Mouse (Mus musculus): ENCODE measurements around the gene Fstl4.

The Fstl4 gene

DNA sequence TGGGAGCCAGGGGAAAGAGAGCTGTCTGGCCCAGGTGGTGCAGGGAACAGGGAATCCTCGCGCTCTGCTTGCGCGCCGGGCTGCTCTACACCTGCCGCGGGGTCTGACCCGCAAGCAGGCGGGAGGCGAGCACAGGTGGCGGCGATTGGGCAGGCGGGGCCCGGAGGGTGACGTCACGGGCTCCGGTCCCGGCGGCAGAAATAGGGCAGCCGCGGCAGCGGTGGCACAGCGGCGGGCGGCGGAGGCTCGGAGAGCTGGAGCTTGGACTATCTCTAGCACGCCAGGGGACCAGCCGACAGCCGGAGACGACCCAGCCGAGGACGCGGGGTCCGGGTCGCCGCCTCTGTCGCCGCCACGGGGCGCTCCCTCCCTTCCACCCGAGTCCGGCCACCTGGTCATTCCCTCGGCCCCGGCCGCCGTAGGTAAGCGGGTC, at the start of gene Fstl4:
Gene Fstl4 (plus strand): TSS at position 174 of the 433 bp plus-strand sequence.
- no peak for DNase-seq (ENCODE audit: low read depth in 2 of 2, low spot score in 2 of 2)

GRCm38 (mm10) chr11:52718570-52718969, 45.9 kb upstream of the Fstl4 start:
- no peak for DNase-seq (ENCODE audit: low read depth in 2 of 2, low spot score in 2 of 2)

GRCm38 (mm10) chr11:52721087-52721486, 43.3 kb upstream of the Fstl4 start:
- DNase-seq (ENCODE audit: low read depth in 2 of 2, low spot score in 2 of 2), result no peak

DNA sequence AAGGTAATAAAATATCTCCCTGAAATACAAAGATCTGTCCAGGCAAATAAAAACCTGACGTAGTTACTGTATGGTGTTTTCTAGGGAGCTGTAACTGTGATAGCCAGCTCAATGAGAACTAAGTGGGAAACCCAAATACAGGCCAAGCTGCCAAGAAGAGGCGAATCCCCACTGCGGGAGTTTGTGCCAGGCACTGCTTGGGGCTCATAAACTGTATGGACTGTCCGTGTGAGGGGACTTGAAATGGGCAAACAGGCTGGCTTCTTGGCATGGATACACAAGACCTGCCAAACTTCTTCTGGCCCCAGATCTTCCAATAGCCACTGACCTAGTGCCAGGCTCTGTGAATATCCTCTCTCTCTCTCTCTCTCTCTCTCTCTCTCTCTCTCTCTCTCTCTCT, 41.7 kb upstream of the Fstl4 start:
- DNase-seq (ENCODE audit: low read depth in 2 of 2, low spot score in 2 of 2), result no peak

DNA sequence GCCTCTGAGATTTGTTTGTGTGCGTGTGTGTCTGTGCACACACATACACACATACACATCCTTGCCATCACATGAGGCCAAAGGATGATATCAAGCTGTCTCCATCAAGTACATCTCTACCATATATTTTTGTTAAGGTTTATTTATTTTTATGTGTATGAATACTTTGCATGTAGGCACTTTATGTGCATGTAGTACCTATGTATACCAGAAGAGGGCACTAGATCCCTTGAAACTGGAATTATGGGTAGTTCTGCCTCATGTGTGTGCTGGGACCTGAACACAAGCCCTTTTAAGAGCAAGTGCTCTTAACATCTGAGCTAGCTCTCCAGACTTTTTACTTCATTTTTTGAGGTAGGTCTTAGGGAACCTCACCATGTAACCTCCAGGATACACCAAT, 38.4 kb upstream of the Fstl4 start:
- no peak for DNase-seq (ENCODE audit: low read depth in 2 of 2, low spot score in 2 of 2)

GRCm38 (mm10) chr11:52728479-52728878, 36.0 kb upstream of the Fstl4 start:
- DNase-seq (ENCODE audit: low read depth in 2 of 2, low spot score in 2 of 2), result no peak

GRCm38 (mm10) chr11:52729890-52730289, 34.5 kb upstream of the Fstl4 start:
- DNase-seq (ENCODE audit: low read depth in 2 of 2, low spot score in 2 of 2), result no peak

DNA sequence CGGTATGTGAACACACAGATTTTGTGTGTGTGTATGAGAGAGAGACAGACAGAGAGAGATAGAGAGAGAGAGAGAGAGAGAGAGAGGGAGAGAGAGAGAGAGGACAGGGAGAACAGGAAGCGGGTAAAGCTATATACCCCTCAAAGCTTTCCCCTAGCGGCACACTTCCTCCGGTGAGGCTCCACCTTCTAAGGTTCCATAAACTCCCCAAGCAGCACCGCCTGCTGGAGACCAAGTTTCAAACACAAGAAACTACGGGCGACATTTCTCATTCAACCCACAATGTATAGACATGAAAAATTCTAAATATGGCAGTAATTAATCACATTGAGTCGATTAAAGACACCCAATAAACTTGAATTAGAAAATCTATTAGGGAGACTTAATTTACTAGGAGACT, 32.5 kb upstream of the Fstl4 start:
- DNase-seq (ENCODE audit: low read depth in 2 of 2, low spot score in 2 of 2), result no peak

GRCm38 (mm10) chr11:52734493-52735195, 29.8 kb upstream of the Fstl4 start:
- DNase-seq (ENCODE audit: low read depth in 2 of 2, low spot score in 2 of 2), result no peak

- no peak for DNase-seq (ENCODE audit: low read depth in 2 of 2, low spot score in 2 of 2)
Measured at GRCm38 (mm10) chr11:52739187-52739586, 25.2 kb upstream of the Fstl4 start.

- DNase-seq (ENCODE audit: low read depth in 2 of 2, low spot score in 2 of 2), result no peak
Measured at GRCm38 (mm10) chr11:52740466-52740865, 24.0 kb upstream of the Fstl4 start.

GRCm38 (mm10) chr11:52743956-52744355, 20.5 kb upstream of the Fstl4 start:
- DNase-seq (ENCODE audit: low read depth in 2 of 2, low spot score in 2 of 2), result no peak

DNA sequence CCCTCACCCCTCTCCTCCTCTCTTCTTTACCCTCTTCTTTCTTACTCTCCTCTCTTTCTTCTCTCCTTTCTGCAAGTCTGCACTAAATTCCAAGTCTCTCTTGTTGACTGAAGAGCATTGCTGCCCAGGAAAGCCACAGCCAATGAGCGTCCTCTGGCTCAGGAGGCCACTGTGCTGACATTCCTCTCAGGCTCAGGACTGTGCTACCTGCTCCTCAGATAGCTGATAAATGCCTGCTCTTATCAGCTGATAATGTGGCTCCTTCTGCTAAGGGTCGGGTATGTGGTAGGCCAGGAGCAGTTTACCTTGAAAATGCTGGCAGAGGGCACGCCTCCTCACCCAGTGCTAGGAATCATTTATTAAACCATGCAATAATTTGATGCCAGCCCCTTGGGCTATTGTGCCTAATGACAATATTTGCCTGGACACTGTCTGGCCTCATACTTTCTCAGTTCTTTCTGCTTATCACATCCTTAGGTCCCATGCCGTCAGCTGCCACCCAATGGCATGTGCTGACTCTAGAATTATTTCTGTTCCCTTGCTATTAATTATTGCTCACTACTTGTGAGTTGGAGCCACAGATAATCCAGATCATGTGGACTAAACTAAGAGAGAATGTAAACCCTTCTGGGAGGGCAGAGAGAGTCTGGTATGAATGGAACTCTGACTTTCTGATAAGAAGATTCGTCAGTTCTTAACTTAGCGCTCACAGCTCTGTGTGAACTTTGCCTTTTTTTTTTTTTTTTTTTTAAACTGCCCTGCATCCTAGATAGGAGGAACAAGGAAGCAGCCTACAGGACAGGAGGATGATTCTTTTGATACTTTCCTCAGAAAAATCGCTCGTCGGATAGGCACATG, 19.6 kb upstream of the Fstl4 start:
- no peak for DNase-seq (ENCODE audit: low read depth in 2 of 2, low spot score in 2 of 2)

- no peak for DNase-seq (ENCODE audit: low read depth in 2 of 2, low spot score in 2 of 2)
Measured at GRCm38 (mm10) chr11:52747206-52747605, 17.2 kb upstream of the Fstl4 start.

DNA sequence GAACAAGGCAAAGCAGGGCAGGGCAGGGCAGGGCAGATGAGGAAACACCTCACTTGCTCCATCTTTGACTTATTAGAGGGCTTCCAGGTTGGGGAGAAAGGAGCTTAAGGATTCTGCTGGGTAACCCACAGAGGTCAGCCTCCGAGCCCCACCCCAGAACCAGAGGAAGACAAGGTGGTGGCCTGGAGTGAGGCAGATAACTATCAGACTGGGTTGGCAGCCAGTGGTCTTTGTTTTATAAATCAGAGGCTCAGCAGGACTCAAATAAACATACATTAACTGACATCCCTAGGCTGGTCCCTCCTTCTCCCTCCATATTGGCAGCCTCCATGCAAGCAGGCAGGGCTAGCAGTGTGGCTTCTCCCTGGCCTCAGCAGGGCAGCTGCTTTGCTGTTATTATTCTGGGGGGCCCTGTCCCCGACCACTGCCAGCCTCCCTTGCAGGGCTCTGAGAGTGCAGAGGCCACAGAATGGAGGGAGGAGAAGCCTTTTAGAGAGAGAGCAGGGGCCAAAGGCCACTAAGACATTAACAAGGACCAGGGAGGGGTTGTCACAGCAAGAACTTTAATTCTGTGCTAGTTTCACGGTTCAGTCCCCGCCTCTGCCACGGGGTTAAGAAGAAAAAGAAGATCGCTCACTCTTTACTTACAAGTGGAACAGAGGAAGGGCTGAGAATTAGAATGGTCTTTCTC, 16.5 kb upstream of the Fstl4 start:
- DNase-seq (ENCODE audit: low read depth in 2 of 2, low spot score in 2 of 2), result no peak

DNA sequence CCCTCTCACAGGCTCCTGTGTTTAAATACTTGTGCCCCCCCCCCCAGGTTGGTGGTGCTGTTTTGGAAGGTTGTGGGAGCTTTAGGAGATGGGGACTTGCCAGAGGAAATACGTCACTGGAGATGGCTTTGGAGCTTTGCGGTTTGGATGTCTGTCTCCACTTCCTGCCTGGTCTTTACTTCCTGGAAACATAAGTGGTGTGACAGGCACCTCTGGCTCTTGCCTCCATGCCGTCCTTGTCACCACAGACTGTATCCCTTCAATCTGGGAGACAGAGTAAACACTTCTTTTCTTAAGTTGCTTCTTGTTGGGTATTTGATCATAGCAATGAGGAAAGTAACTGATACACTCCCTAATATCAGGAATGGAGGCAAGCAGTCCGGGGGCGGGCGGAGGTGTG, 14.4 kb upstream of the Fstl4 start:
- no peak for DNase-seq (ENCODE audit: low read depth in 2 of 2, low spot score in 2 of 2)

GRCm38 (mm10) chr11:52752524-52752923, 11.9 kb upstream of the Fstl4 start:
- no peak for DNase-seq (ENCODE audit: low read depth in 2 of 2, low spot score in 2 of 2)

GRCm38 (mm10) chr11:52753261-52753660, 11.2 kb upstream of the Fstl4 start:
- DNase-seq (ENCODE audit: low read depth in 2 of 2, low spot score in 2 of 2), result no peak

- DNase-seq (ENCODE audit: low read depth in 2 of 2, low spot score in 2 of 2), result no peak
Measured at GRCm38 (mm10) chr11:52761800-52762199, 2.6 kb upstream of the Fstl4 start.

GRCm38 (mm10) chr11:52764894-52765677, 652 bp downstream of the Fstl4 start:
- no peak for DNase-seq (ENCODE audit: low read depth in 2 of 2, low spot score in 2 of 2)

GRCm38 (mm10) chr11:52765678-52766254, 1.3 kb downstream of the Fstl4 start:
- DNase-seq (ENCODE audit: low read depth in 2 of 2, low spot score in 2 of 2), result no peak

Data from CD8-positive naive resting alpha-beta T cell, adult 2 months (primary cell).